Comparison of ENCODE assay signal across 21 mouse cellular contexts in genomic region chr7:124502760-124503159, GRCm38 (mm10).
DNase-seq lines count a peak whose midpoint lies in the region; ATAC-seq and TF ChIP-seq lines count a peak whose summit lies in the region.
"Had no signal": no experiment of that assay in that cellular context is flagged by ENCODE, and none has a peak within 500 bp of the region (broad histone marks: within the 10 kb centered on the region; RNA-seq: fewer than 3 reads in every experiment).

No protein-coding gene starts in this region.

- DNase-seq in limb, embryonic 14.5 days (ENCODE audit: low spot score) = peak; percentile 2
- DNase-seq in limb, embryonic 10.5 days (ENCODE audit: low spot score) = no peak
- no peak for DNase-seq in neural tube, embryonic 10.5 days (ENCODE audit: extremely low spot score, low spot score)
- no peak for DNase-seq in spleen, postnatal 10 days (ENCODE audit: low spot score in 2 of 2)
- DNase-seq: adrenal gland, adult 2 months; adrenal gland, postnatal 10 days; adrenal gland, postnatal 25 days; cerebellum, adult 11 months; cerebellum, adult 18-20 months; cerebellum, adult 8-10 months; cerebellum, adult 9-11 months; cerebellum, postnatal 14 days; cerebellum, postnatal 36 days; embryo, embryonic 11 days had no signal

- no peaks in the 10 kb centered on the region for H3K9me3 ChIP-seq in limb, embryonic 14.5 days (ENCODE audit: control insufficient read depth, low read length)
- no peaks in the 10 kb centered on the region for H3K9me3 ChIP-seq in limb, embryonic 10.5 days (replicated peaks)
- H3K9me3 ChIP-seq in neural tube, embryonic 13.5 days = no peaks in the 10 kb centered on the region
- H3K9me3 ChIP-seq: embryonic facial prominence, embryonic 13.5 days; embryonic facial prominence, embryonic 15.5 days; forebrain, embryonic 10.5 days; forebrain, embryonic 12.5 days had no signal

- 50% methylated on average over 5 of the region's 5 CpGs for WGBS in limb, embryonic 14.5 days
- 88% methylated on average over 5 of the region's 5 CpGs for WGBS in limb, embryonic 10.5 days
- WGBS in neural tube, embryonic 13.5 days = 65% methylated on average over 5 of the region's 5 CpGs

- H3K27me3 ChIP-seq in limb, embryonic 14.5 days (ENCODE audit: control insufficient read depth, insufficient read depth, low read length) = no peaks in the 10 kb centered on the region
- no peaks in the 10 kb centered on the region for H3K27me3 ChIP-seq in limb, embryonic 10.5 days (ENCODE audit: low read depth, poor library complexity, severe bottlenecking)
- H3K27me3 ChIP-seq in neural tube, embryonic 13.5 days = no peaks in the 10 kb centered on the region
- H3K27me3 ChIP-seq: embryonic facial prominence, embryonic 13.5 days; embryonic facial prominence, embryonic 15.5 days; forebrain, embryonic 12.5 days had no signal

- no peaks in the 10 kb centered on the region for H3K36me3 ChIP-seq in limb, embryonic 14.5 days (ENCODE audit: control insufficient read depth, insufficient read depth, low read length)
- no peaks in the 10 kb centered on the region for H3K36me3 ChIP-seq in limb, embryonic 10.5 days
- no peaks in the 10 kb centered on the region for H3K36me3 ChIP-seq in neural tube, embryonic 13.5 days
- H3K36me3 ChIP-seq: embryonic facial prominence, embryonic 13.5 days; embryonic facial prominence, embryonic 15.5 days; forebrain, embryonic 10.5 days; forebrain, embryonic 12.5 days had no signal

- H3K4me1 ChIP-seq in limb, embryonic 14.5 days (ENCODE audit: control insufficient read depth, insufficient read depth, low read length) = no peaks in the 10 kb centered on the region
- H3K4me1 ChIP-seq in limb, embryonic 10.5 days = no peaks in the 10 kb centered on the region
- H3K4me1 ChIP-seq in neural tube, embryonic 13.5 days (replicated peaks) = 0 out of 2 replicates have a peak, but pooled peaks cover 6% of the 10 kb centered on the region
- H3K4me1 ChIP-seq: embryonic facial prominence, embryonic 15.5 days; forebrain, embryonic 10.5 days; forebrain, embryonic 12.5 days had no signal

- no peak overlapping the region for H3K27ac ChIP-seq in limb, embryonic 14.5 days (replicated peaks; ENCODE audit: low read depth, low read length)
- no peak overlapping the region for H3K27ac ChIP-seq in limb, embryonic 10.5 days
- no peak overlapping the region for H3K27ac ChIP-seq in neural tube, embryonic 13.5 days (replicated peaks)
- H3K27ac ChIP-seq: embryonic facial prominence, embryonic 13.5 days; embryonic facial prominence, embryonic 15.5 days; forebrain, embryonic 10.5 days; forebrain, embryonic 12.5 days had no signal

- H3K4me2 ChIP-seq in limb, embryonic 14.5 days (replicated peaks; ENCODE audit: low read depth, low read length, severe bottlenecking) = no peak overlapping the region
- no peak overlapping the region for H3K4me2 ChIP-seq in neural tube, embryonic 13.5 days
- H3K4me2 ChIP-seq: embryonic facial prominence, embryonic 13.5 days; embryonic facial prominence, embryonic 15.5 days; forebrain, embryonic 12.5 days had no signal

- H3K9ac ChIP-seq in limb, embryonic 14.5 days (ENCODE audit: low read depth, low read length, severe bottlenecking) = no peak overlapping the region
- no peak overlapping the region for H3K9ac ChIP-seq in neural tube, embryonic 13.5 days
- H3K9ac ChIP-seq: embryonic facial prominence, embryonic 13.5 days; embryonic facial prominence, embryonic 15.5 days; forebrain, embryonic 12.5 days had no signal

- H3K4me3 ChIP-seq in limb, embryonic 14.5 days (replicated peaks; ENCODE audit: low read length) = no peak overlapping the region
- H3K4me3 ChIP-seq in limb, embryonic 10.5 days = no peak overlapping the region
- H3K4me3 ChIP-seq in neural tube, embryonic 13.5 days = no peak overlapping the region
- H3K4me3 ChIP-seq: embryonic facial prominence, embryonic 13.5 days; embryonic facial prominence, embryonic 15.5 days; erythroblast, embryonic 14.5 days; forebrain, embryonic 10.5 days; forebrain, embryonic 12.5 days had no signal

- no peak for TF ChIP-seq POLR2A in limb, embryonic 14.5 days (IDR thresholded peaks at IDR 0.05; ENCODE audit: borderline replicate concordance, extremely low read depth, insufficient read depth, insufficient read length)

- no peak for ATAC-seq in limb, embryonic 14.5 days (ENCODE audit: low FRiP score, low read depth)
- peak; percentile 53; the same call in 1 of the 2 replicates for ATAC-seq in neural tube, embryonic 13.5 days (ENCODE audit: low read depth)
- ATAC-seq: forebrain, embryonic 14.5 days had no signal
